Mouse (Mus musculus) forebrain, postnatal 0 days (tissue): ENCODE data around the gene Mrgprd. TPM values are rescaled to one million over a fixed set of nuclear protein-coding genes. Genes with fewer than 3 reads are reported as not detected.

Source experiments
- ATAC-seq: fragments of 200-750 bp; cut with Nextera tagmentation; 2 replicates; pipeline ENCODE4 v1.8.0; 2017; ENCODE audit warnings: mild to moderate bottlenecking, moderate library complexity
- DNase-seq: peaks from one replicate; pipeline ENCODE4 v3.0.0-alpha.2; 2015
- H3K27ac ChIP-seq: fragments of 300-500 bp; sonication (generic); 2 replicates; pipeline ENCODE4 v1.5.1; 2014; ENCODE audit warnings: low read depth, mild to moderate bottlenecking, antibody characterized with exemption, low read length, moderate library complexity, mixed read lengths
- H3K27me3 ChIP-seq: fragments of 300-500 bp; sonication (generic); 2 replicates; pipeline ENCODE4 v1.6.1; 2014; ENCODE audit warnings: mild to moderate bottlenecking, low read length, mixed read lengths; ENCODE audit not compliant: insufficient read depth
- H3K36me3 ChIP-seq: fragments of 300-500 bp; sonication (generic); 2 replicates; pipeline ENCODE4 v1.6.1; 2014; ENCODE audit warnings: mild to moderate bottlenecking, moderate library complexity; ENCODE audit not compliant: insufficient read depth
- H3K4me1 ChIP-seq: fragments of 300-500 bp; sonication (generic); 2 replicates; pipeline ENCODE4 v1.6.1; 2014; ENCODE audit warnings: antibody characterized with exemption; ENCODE audit not compliant: insufficient read depth
- H3K4me2 ChIP-seq: fragments of 300-500 bp; sonication (generic); 2 replicates; pipeline ENCODE4 v1.6.1; 2014; ENCODE audit warnings: low read depth, mild to moderate bottlenecking, moderate library complexity
- H3K4me3 ChIP-seq: fragments of 300-500 bp; sonication (generic); 2 replicates; pipeline ENCODE4 v1.5.1; 2014; ENCODE audit warnings: low read depth, low read length, mixed read lengths
- H3K9ac ChIP-seq: fragments of 300-500 bp; sonication (generic); 2 replicates; pipeline ENCODE4 v1.6.1; 2014; ENCODE audit warnings: mild to moderate bottlenecking
- H3K9me3 ChIP-seq: fragments of 300-500 bp; sonication (generic); 2 replicates; pipeline ENCODE4 v1.6.1; 2016; ENCODE audit warnings: low read length
- CTCF ChIP-seq: sonication (generic); IDR thresholded peaks from 2 replicates; pipeline ENCODE4 v1.5.1; 2016; ENCODE audit warnings: antibody characterized with exemption, control low read depth, low read depth
- WGBS: fragments of 180-500 bp; shearing (Covaris S2); extraction: QIAGEN DNeasy Blood & Tissue Kit; methylation state at CpG from one replicate; pipeline ENCODE4 v1.1.7; 2014; 5-methylcytosine and 5-hydroxymethylcytosine counted together
- polyA plus RNA-seq: library from polyadenylated mRNA; unstranded; fragments of >200 nt; fragmentation: Nextera tagmentation; extraction: Ambion mirVana; gene quantifications from 2 replicates; pipeline ENCODE4 v1.2.1, GENCODE M21; 2015
- total RNA-seq: library from RNA; depleted of rRNA; stranded (reverse); fragments of >200 nt; gene quantifications from 2 replicates; pipeline ENCODE4 v1.2.3, GENCODE M21; 2014

Gene Mrgprd
- total and polyA plus RNA-seq, 2 experiments from 2014 or later = not detected

DNA sequence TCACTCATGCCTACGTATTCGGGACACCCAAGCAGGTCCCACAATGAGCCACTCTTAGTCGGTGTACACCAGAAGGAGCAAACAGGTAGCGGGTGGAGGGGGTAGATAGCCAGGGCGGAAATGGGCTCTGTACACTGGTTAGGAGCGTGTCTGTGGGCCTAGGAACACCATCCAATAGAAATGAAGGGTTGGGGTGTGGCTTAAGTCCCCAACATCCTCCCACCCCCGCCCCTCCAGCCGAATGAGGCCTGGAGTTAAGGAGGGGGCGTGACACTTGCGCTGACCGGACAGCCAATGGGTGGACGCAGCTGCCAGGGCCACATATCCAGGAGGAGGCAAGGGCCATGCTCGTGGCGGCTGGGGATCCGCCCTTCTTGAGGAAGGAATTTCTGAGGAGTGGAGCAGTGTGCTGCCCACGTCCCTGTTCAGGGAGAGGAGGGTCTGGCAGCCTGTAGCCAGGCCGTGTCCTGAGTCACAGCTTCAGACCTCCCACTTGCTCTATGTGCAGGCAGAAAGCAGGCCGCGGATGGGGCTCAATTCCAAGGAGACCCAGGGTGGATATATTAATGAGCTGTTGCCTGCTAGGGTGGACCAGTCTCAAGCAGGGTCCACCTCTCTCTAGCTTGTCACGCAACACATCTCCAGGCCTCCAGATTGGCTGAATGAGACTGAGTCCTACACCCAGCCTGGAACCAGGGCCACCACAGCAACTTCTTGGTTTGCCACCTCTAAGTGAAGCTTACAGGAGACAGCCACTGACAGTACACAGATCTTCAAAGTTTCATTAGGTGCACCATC lies 11.9 kb upstream of the Mrgprd start:
- no peak for TF ChIP-seq CTCF
- DNase-seq = peak; percentile 18

GRCm38 (mm10) chr7:145304153-145304552 lies 10.5 kb upstream of the Mrgprd start:
- H3K27me3 ChIP-seq = no peaks in the 10 kb centered on the region
- no peak overlapping the region for H3K9ac ChIP-seq
- no peaks in the 10 kb centered on the region for H3K36me3 ChIP-seq
- H3K4me2 ChIP-seq = no peak overlapping the region
- DNase-seq (no peak), ATAC-seq (no peak)
- H3K9me3 ChIP-seq = no peaks in the 10 kb centered on the region
- TF ChIP-seq CTCF = no peak
- no peak overlapping the region for H3K4me3 ChIP-seq
- 83% methylated on average over 2 of the region's 2 CpGs for WGBS
- no peaks in the 10 kb centered on the region for H3K4me1 ChIP-seq
- H3K27ac ChIP-seq = no peak overlapping the region

More for the DNA sequence above, 11.9 kb upstream of the Mrgprd start:
- no peak overlapping the region for H3K4me3 ChIP-seq
- peak; percentile 81 for ATAC-seq
- no peak overlapping the region for H3K27ac ChIP-seq
- no peaks in the 10 kb centered on the region for H3K9me3 ChIP-seq
- peak overlapping the region; percentile 24 for H3K4me2 ChIP-seq
- WGBS = 7% methylated on average over 20 of the region's 20 CpGs
- H3K36me3 ChIP-seq = no peaks in the 10 kb centered on the region
- no peaks in the 10 kb centered on the region for H3K4me1 ChIP-seq
- H3K9ac ChIP-seq = no peak overlapping the region
- no peaks in the 10 kb centered on the region for H3K27me3 ChIP-seq

DNA sequence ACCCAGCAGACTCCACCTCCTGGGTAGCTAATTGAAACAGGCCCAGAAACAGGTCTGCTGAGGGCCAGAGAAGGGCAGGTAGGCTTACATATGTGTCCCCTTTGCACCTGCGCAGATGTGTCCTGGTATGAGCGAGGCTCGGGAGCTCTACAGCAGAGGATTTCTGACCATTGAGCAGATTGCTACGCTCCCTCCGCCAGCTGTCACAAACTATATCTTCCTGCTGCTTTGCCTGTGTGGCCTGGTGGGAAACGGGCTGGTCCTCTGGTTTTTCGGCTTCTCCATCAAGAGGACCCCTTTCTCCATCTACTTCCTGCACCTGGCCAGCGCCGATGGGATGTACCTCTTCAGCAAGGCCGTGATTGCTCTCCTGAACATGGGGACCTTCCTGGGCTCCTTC lies 7.0 kb upstream of the Mrgprd start:
- ATAC-seq (no peak), DNase-seq (no peak)
- Histone ChIP-seq H3K9me3 (no peaks in the 10 kb centered on the region), H3K4me2 (no peak overlapping the region), H3K36me3 (no peaks in the 10 kb centered on the region), H3K4me3 (no peak overlapping the region), H3K27ac (no peak overlapping the region), H3K4me1 (no peaks in the 10 kb centered on the region), H3K9ac (no peak overlapping the region), H3K27me3 (no peaks in the 10 kb centered on the region)
- no peak for TF ChIP-seq CTCF
- 95% methylated on average over 10 of the region's 10 CpGs for WGBS

GRCm38 (mm10) chr7:145308061-145308675 lies 6.5 kb upstream of the Mrgprd start:
- Histone ChIP-seq H3K36me3 (no peaks in the 10 kb centered on the region), H3K4me1 (no peaks in the 10 kb centered on the region), H3K27me3 (no peaks in the 10 kb centered on the region), H3K27ac (no peak overlapping the region), H3K4me3 (no peak overlapping the region), H3K9ac (no peak overlapping the region), H3K4me2 (no peak overlapping the region), H3K9me3 (no peaks in the 10 kb centered on the region)
- ATAC-seq = no peak
- DNase-seq = no peak
- WGBS = 85% methylated on average over 30 of the region's 30 CpGs
- no peak for TF ChIP-seq CTCF

DNA sequence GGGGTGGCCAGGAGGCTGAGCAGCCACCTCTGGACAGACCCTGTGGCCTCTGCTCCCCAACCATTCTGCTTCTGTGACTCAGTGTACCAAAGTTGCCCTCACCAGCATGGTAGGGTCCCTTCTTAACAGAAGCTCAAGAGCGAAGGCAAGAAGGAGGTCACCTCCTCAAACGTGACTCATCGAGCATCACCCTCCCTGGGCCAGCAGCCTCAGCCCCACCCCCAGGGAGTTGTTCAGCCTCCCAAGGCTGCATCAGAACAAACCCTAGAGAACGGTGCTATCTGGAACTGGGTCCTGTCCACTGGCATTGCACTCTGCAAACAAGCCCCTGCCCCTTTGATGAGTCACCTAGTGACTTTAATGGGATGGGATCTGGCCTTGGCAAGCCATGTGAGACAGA lies 5.8 kb upstream of the Mrgprd start:
- Histone ChIP-seq H3K4me2 (no peak overlapping the region), H3K27ac (no peak overlapping the region), H3K36me3 (no peaks in the 10 kb centered on the region), H3K4me3 (no peak overlapping the region), H3K4me1 (no peaks in the 10 kb centered on the region), H3K27me3 (no peaks in the 10 kb centered on the region), H3K9me3 (no peaks in the 10 kb centered on the region), H3K9ac (no peak overlapping the region)
- TF ChIP-seq CTCF = no peak
- ATAC-seq = no peak
- 75% methylated on average over 4 of the region's 4 CpGs for WGBS
- DNase-seq = no peak

DNA sequence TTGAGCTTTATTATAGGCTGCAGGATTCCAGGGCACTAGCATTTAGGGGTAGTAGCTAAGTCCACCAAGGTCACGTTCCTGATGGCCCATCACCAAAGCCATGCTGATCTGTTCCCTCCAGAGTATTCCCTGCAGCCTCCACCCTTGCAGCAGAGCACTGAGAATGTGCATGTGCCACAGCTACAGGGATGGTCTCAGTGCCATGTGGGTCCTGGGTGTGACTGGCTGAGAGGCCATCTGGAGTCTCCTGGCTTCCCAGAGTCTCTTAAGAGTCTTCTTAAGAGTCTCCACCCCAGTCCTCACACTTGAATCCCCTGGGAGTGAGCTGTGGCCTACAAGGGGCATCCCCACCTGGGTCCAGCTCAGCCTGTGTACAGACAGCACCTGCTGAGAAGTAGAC lies 4.8 kb upstream of the Mrgprd start:
- Histone ChIP-seq H3K9ac (no peak overlapping the region), H3K27ac (no peak overlapping the region), H3K36me3 (no peaks in the 10 kb centered on the region), H3K4me1 (no peaks in the 10 kb centered on the region), H3K4me2 (no peak overlapping the region), H3K9me3 (no peaks in the 10 kb centered on the region), H3K4me3 (no peak overlapping the region), H3K27me3 (no peaks in the 10 kb centered on the region)
- DNase-seq (no peak), ATAC-seq (no peak)
- WGBS = 79% methylated on average over 1 of the region's 1 CpGs
- TF ChIP-seq CTCF = no peak

DNA sequence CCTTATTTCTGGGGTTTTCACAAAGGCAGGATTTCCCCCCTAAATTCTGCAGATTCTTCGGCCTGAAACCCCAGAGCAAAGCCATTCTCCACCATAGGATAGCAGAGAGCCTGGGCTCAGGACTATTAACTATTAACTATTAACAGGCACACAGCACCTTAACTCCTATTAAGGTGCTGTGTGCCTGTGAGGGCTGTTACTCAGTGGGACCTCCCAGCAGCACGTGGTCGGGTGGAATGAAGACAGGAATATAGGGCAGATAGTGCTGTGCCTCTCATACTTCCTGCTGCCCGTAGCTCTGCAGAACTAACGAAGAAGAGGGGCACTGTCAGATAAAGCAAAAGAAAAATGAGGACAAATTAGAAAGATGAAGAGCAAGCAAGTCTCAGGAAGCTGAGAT lies 4.1 kb upstream of the Mrgprd start:
- H3K9ac ChIP-seq = no peak overlapping the region
- WGBS = 75% methylated on average over 5 of the region's 5 CpGs
- H3K27ac ChIP-seq = no peak overlapping the region
- H3K4me2 ChIP-seq = no peak overlapping the region
- H3K27me3 ChIP-seq = no peaks in the 10 kb centered on the region
- H3K36me3 ChIP-seq = no peaks in the 10 kb centered on the region
- H3K4me3 ChIP-seq = no peak overlapping the region
- no peaks in the 10 kb centered on the region for H3K4me1 ChIP-seq
- DNase-seq (no peak), ATAC-seq (no peak)
- H3K9me3 ChIP-seq = no peaks in the 10 kb centered on the region
- TF ChIP-seq CTCF = no peak
